Mouse (Mus musculus): ENCODE data around the gene Krtap5-4.

DNA sequence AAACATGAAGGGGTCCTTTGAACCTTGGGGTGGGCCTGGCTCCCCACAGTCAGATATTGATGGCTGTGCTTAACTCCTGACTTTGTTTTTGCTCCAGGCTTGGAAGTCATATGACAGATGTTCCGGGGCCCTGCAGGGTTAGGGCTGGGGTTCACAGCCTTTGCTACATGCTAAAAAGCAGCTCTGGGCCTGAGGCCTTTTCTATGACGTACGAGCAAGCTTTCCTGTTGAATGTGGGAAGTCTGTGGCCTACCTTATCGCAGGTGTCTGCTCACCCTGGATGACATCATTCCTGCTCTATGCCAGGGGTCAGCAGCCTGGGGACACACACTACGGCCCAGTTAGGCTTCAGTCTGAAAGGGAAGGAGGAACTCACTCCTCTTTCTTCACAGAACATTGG lies 13.9 kb downstream of the Krtap5-4 start:
- TF ChIP-seq CTCF (IDR thresholded peaks at IDR 0.05; ENCODE audit: low read depth) (no peak), EP300 (IDR thresholded peaks at IDR 0.05; ENCODE audit: low read depth) (no peak)
